Comparison of ENCODE assay signal across 10 mouse cellular contexts in genomic region chr7:127928596-127928995, GRCm38 (mm10). TPM values are rescaled to one million over a fixed set of nuclear protein-coding genes. Genes with fewer than 3 reads are reported as not detected.
DNase-seq lines count a peak whose midpoint lies in the region; ATAC-seq and TF ChIP-seq lines count a peak whose summit lies in the region.
"Had no signal": no experiment of that assay in that cellular context is flagged by ENCODE, and none has a peak within 500 bp of the region (broad histone marks: within the 10 kb centered on the region; RNA-seq: fewer than 3 reads in every experiment).

No protein-coding gene starts in this region.

- ATAC-seq in midbrain, postnatal 0 days (ENCODE audit: low FRiP score) = no peak
- ATAC-seq in midbrain, embryonic 13.5 days = no peak
- no peak for ATAC-seq in limb, embryonic 15.5 days (ENCODE audit: insufficient number of reproducible peaks, low FRiP score, low TSS enrichment, low read depth)
- no peak for ATAC-seq in megakaryocyte, adult 5-6 weeks (ENCODE audit: poor library complexity, severe bottlenecking)

- H3K9ac ChIP-seq in midbrain, postnatal 0 days (replicated peaks; ENCODE audit: low read length, poor library complexity, severe bottlenecking) = no peak overlapping the region
- no peak overlapping the region for H3K9ac ChIP-seq in midbrain, embryonic 13.5 days (replicated peaks)
- peak overlapping the region; percentile 27; the same call in 1 of the 2 replicates for H3K9ac ChIP-seq in limb, embryonic 15.5 days

- no peaks in the 10 kb centered on the region for H3K4me1 ChIP-seq in midbrain, postnatal 0 days (ENCODE audit: insufficient read depth, low read length)
- H3K4me1 ChIP-seq in midbrain, embryonic 13.5 days (replicated peaks) = no peaks in the 10 kb centered on the region
- H3K4me1 ChIP-seq in limb, embryonic 15.5 days = peaks cover 24% of the 10 kb centered on the region

- H3K27me3 ChIP-seq in midbrain, postnatal 0 days (ENCODE audit: insufficient read depth, low read length) = peaks cover 11% of the 10 kb centered on the region; the same call in 1 of the 2 replicates
- H3K27me3 ChIP-seq in midbrain, embryonic 13.5 days = peaks cover 30% of the 10 kb centered on the region
- peaks cover 28% of the 10 kb centered on the region for H3K27me3 ChIP-seq in limb, embryonic 15.5 days

- no peak for TF ChIP-seq CTCF in midbrain, postnatal 0 days (IDR thresholded peaks at IDR 0.05)

- no peak overlapping the region for H3K27ac ChIP-seq in midbrain, postnatal 0 days (ENCODE audit: low read depth, low read length)
- no peak overlapping the region for H3K27ac ChIP-seq in midbrain, embryonic 13.5 days
- no peak overlapping the region for H3K27ac ChIP-seq in limb, embryonic 15.5 days

- peaks cover 23% of the 10 kb centered on the region for H3K36me3 ChIP-seq in midbrain, postnatal 0 days (ENCODE audit: insufficient read depth, low read length)
- H3K36me3 ChIP-seq in midbrain, embryonic 13.5 days = peaks cover 39% of the 10 kb centered on the region
- H3K36me3 ChIP-seq in limb, embryonic 15.5 days = peaks cover 36% of the 10 kb centered on the region

- H3K4me2 ChIP-seq in midbrain, postnatal 0 days (ENCODE audit: low read depth, low read length, poor library complexity, severe bottlenecking) = no peak overlapping the region
- H3K4me2 ChIP-seq in midbrain, embryonic 13.5 days (replicated peaks) = no peak overlapping the region
- H3K4me2 ChIP-seq in limb, embryonic 15.5 days = peak overlapping the region; percentile 29; the same call in 1 of the 2 replicates

- H3K4me3 ChIP-seq in midbrain, postnatal 0 days (ENCODE audit: low read depth, low read length) = no peak overlapping the region
- H3K4me3 ChIP-seq in midbrain, embryonic 13.5 days (replicated peaks) = no peak overlapping the region
- H3K4me3 ChIP-seq in limb, embryonic 15.5 days = peak overlapping the region; percentile 27; the same call in 1 of the 2 replicates

- peak; percentile 62 to 75 for DNase-seq in cerebellum, postnatal 14 days
- no peak for DNase-seq in cerebellum, adult 8-10 months
- peak; percentile 10 for DNase-seq in midbrain, postnatal 0 days (ENCODE audit: low spot score)
- DNase-seq in spleen, adult 12 weeks (ENCODE audit: low spot score) = no peak
- DNase-seq in embryo, embryonic 9.5 days (ENCODE audit: extremely low spot score) = no peak
- DNase-seq: gastrocnemius, postnatal 25 days; right cerebral cortex, postnatal 14 days had no signal

- H3K9me3 ChIP-seq in midbrain, postnatal 0 days (ENCODE audit: low read length) = no peaks in the 10 kb centered on the region
- no peaks in the 10 kb centered on the region for H3K9me3 ChIP-seq in midbrain, embryonic 13.5 days
- no peaks in the 10 kb centered on the region for H3K9me3 ChIP-seq in limb, embryonic 15.5 days

- WGBS in midbrain, postnatal 0 days = 63% methylated on average over 5 of the region's 5 CpGs
- 57% methylated on average over 5 of the region's 5 CpGs for WGBS in midbrain, embryonic 13.5 days
- 44% methylated on average over 5 of the region's 5 CpGs for WGBS in limb, embryonic 15.5 days

RNA-seq across cellular contexts. Expression of gene Prss8, which starts 1.3 kb away (rescaled TPM):
- 0.90 and 2.7 TPM in 2 replicates for total RNA-seq in midbrain, postnatal 0 days (2014; rRNA removed)
- 0.37 and 0.69 TPM in 2 replicates for polyA plus RNA-seq in midbrain, postnatal 0 days (2015; fragmentation: Nextera tagmentation; extraction: Ambion mirVana)
- polyA plus RNA-seq in midbrain, embryonic 13.5 days (2015; fragmentation: Nextera tagmentation; extraction: Ambion mirVana) = 0.20 and 0.35 TPM in 2 replicates
- polyA plus RNA-seq in limb, embryonic 15.5 days (2015; fragmentation: Nextera tagmentation; extraction: Ambion mirVana) = 11.5 and 14.2 TPM in 2 replicates
- not detected in 2 replicates for total RNA-seq in megakaryocyte, adult 5-6 weeks (2015)
- total RNA-seq in megakaryocyte, adult 5-6 weeks (2017) = not detected in 2 replicates
- total RNA-seq: gastrocnemius, postnatal 25 days had no signal

RNA-seq across cellular contexts. Expression of gene Kat8, which starts 16.3 kb away (rescaled TPM):
- 28.1 and 33.7 TPM in 2 replicates for total RNA-seq in midbrain, postnatal 0 days (2014; rRNA removed)
- 34.8 TPM in 2 replicates for polyA plus RNA-seq in midbrain, postnatal 0 days (2015; fragmentation: Nextera tagmentation; extraction: Ambion mirVana)
- 51.0 and 56.0 TPM in 2 replicates for polyA plus RNA-seq in midbrain, embryonic 13.5 days (2015; fragmentation: Nextera tagmentation; extraction: Ambion mirVana)
- 37.8 and 38.7 TPM in 2 replicates for polyA plus RNA-seq in limb, embryonic 15.5 days (2015; fragmentation: Nextera tagmentation; extraction: Ambion mirVana)
- total RNA-seq in megakaryocyte, adult 5-6 weeks (2015) = 20.1 and 24.6 TPM in 2 replicates
- total RNA-seq in megakaryocyte, adult 5-6 weeks (2017) = 22.7 and 23.6 TPM in 2 replicates

RNA-seq across cellular contexts. Expression of gene Prss36, which starts 17.9 kb away (rescaled TPM):
- total RNA-seq in midbrain, postnatal 0 days (2014; rRNA removed) = 6.1 and 20.1 TPM in 2 replicates
- 13.3 and 15.5 TPM in 2 replicates for polyA plus RNA-seq in midbrain, postnatal 0 days (2015; fragmentation: Nextera tagmentation; extraction: Ambion mirVana)
- polyA plus RNA-seq in midbrain, embryonic 13.5 days (2015; fragmentation: Nextera tagmentation; extraction: Ambion mirVana) = 11.8 and 12.7 TPM in 2 replicates
- polyA plus RNA-seq in limb, embryonic 15.5 days (2015; fragmentation: Nextera tagmentation; extraction: Ambion mirVana) = 11.6 and 12.9 TPM in 2 replicates
- 0.78 and 1.1 TPM in 2 replicates for total RNA-seq in megakaryocyte, adult 5-6 weeks (2015)
- total RNA-seq in megakaryocyte, adult 5-6 weeks (2017) = 1.7 TPM in 1 of 2 replicates, not detected in the other

RNA-seq across cellular contexts. Expression of gene Bckdk, which starts 24.7 kb away (rescaled TPM):
- 47.8 and 77.7 TPM in 2 replicates for total RNA-seq in midbrain, postnatal 0 days (2014; rRNA removed)
- 52.7 and 63.7 TPM in 2 replicates for polyA plus RNA-seq in midbrain, postnatal 0 days (2015; fragmentation: Nextera tagmentation; extraction: Ambion mirVana)
- polyA plus RNA-seq in midbrain, embryonic 13.5 days (2015; fragmentation: Nextera tagmentation; extraction: Ambion mirVana) = 74.7 and 74.8 TPM in 2 replicates
- 98.3 and 117 TPM in 2 replicates for polyA plus RNA-seq in limb, embryonic 15.5 days (2015; fragmentation: Nextera tagmentation; extraction: Ambion mirVana)
- 45.1 and 47.9 TPM in 2 replicates for total RNA-seq in megakaryocyte, adult 5-6 weeks (2015)
- 31.2 and 35.5 TPM in 2 replicates for total RNA-seq in megakaryocyte, adult 5-6 weeks (2017)

RNA-seq across cellular contexts. Expression of gene Vkorc1, which starts 33.2 kb away (rescaled TPM):
- total RNA-seq in midbrain, postnatal 0 days (2014; rRNA removed) = 22.7 and 30.3 TPM in 2 replicates
- 61.2 and 62.8 TPM in 2 replicates for polyA plus RNA-seq in midbrain, postnatal 0 days (2015; fragmentation: Nextera tagmentation; extraction: Ambion mirVana)
- polyA plus RNA-seq in midbrain, embryonic 13.5 days (2015; fragmentation: Nextera tagmentation; extraction: Ambion mirVana) = 51.9 and 54.9 TPM in 2 replicates
- polyA plus RNA-seq in limb, embryonic 15.5 days (2015; fragmentation: Nextera tagmentation; extraction: Ambion mirVana) = 269 and 272 TPM in 2 replicates
- total RNA-seq in megakaryocyte, adult 5-6 weeks (2015) = 49.9 and 59.6 TPM in 2 replicates
- 5.5 and 11.2 TPM in 2 replicates for total RNA-seq in megakaryocyte, adult 5-6 weeks (2017)

Comparison
In these comparisons a context has a peak if more than half of its experiments do, and no peak if none do; other contexts are left out.
1. DNase-seq: peak in cerebellum, postnatal 14 days (2 of 2) and midbrain, postnatal 0 days (single experiment); none in cerebellum, adult 8-10 months (single experiment), spleen, adult 12 weeks (single experiment) and embryo, embryonic 9.5 days (single experiment).